Mouse (Mus musculus): Measurements from ENCODE around the gene Yrdc.

The Yrdc gene

GRCm38 (mm10) chr4:124811347-124811975 is 39.0 kb upstream of the Yrdc start:
- H3K4me3 ChIP-seq (replicated peaks; ENCODE audit: low read length) = no peak overlapping the region
- H3K27me3 ChIP-seq (ENCODE audit: insufficient read depth, low read length) = no peaks in the 10 kb centered on the region
- peaks cover 76% of the 10 kb centered on the region for H3K4me1 ChIP-seq (replicated peaks; ENCODE audit: low read depth, low read length)
- H3K36me3 ChIP-seq (ENCODE audit: insufficient read depth, low read length) = peaks cover 75% of the 10 kb centered on the region
- no peak for TF ChIP-seq POU5F1 (IDR thresholded peaks at IDR 0.05; ENCODE audit: borderline replicate concordance, low read length)
- no peak for TF ChIP-seq NANOG (IDR thresholded peaks at IDR 0.05; ENCODE audit: borderline replicate concordance, low read length)
- H3K9me3 ChIP-seq (ENCODE audit: low read length) = no peaks in the 10 kb centered on the region

DNA sequence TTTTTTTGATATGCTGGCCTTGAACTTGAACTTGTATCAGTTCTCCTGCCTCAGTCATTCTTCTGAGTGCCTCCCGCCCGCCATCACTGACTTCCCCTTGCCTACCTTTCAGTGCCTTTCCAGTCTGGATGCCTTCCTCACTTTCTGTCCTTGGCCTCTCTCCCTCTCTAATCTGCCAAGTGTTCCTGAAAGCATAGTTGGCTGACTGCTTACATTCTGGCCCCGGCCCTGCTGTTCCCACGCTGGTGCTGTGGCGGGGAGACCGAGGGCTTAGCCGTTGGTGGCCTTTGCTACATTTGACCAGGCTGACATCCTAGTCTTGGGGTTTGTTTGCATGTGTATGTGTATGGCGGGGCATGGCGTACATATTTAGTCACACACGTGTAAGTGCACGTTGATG is 34.6 kb upstream of the Yrdc start:
- no peak for TF ChIP-seq CTCF (conservative IDR thresholded peaks at IDR 0.05; ENCODE audit: low read length)
- TF ChIP-seq NANOG (IDR thresholded peaks at IDR 0.05; ENCODE audit: borderline replicate concordance, low read length) = no peak
- TF ChIP-seq POU5F1 (IDR thresholded peaks at IDR 0.05; ENCODE audit: borderline replicate concordance, low read length) = no peak
- H3K9me3 ChIP-seq (ENCODE audit: low read length) = no peaks in the 10 kb centered on the region
- peaks cover 71% of the 10 kb centered on the region for H3K4me1 ChIP-seq (replicated peaks; ENCODE audit: low read depth, low read length)
- no peaks in the 10 kb centered on the region for H3K27me3 ChIP-seq (ENCODE audit: insufficient read depth, low read length)
- H3K4me3 ChIP-seq (replicated peaks; ENCODE audit: low read length) = peak overlapping the region; percentile 43
- H3K36me3 ChIP-seq (ENCODE audit: insufficient read depth, low read length) = peaks cover 62% of the 10 kb centered on the region

DNA sequence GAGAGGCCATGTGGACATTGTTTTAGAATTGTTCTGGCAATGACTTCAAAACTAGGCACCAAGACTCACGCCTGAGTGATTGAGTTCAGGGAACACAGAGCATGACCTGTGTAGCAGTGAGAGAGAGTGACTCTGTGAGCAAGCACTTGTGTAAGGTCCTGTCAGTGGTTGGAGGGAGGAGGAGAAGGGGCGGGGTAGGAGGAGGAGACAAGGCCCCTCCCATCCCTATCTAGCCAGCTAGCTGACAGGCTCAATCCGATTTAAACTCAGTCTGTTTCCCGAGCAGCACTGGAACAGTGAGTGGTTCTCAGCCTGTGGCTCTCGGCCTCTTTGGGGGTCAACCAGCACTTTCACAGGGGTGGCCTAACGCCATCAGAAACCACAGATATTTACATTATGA is 32.7 kb upstream of the Yrdc start:
- 0 out of 2 replicates have a peak overlapping the region, but pooled peaks have one; percentile 32 for H3K4me3 ChIP-seq (replicated peaks; ENCODE audit: low read length)
- peaks cover 64% of the 10 kb centered on the region for H3K4me1 ChIP-seq (replicated peaks; ENCODE audit: low read depth, low read length)
- TF ChIP-seq NANOG (IDR thresholded peaks at IDR 0.05; ENCODE audit: borderline replicate concordance, low read length) = no peak
- no peaks in the 10 kb centered on the region for H3K9me3 ChIP-seq (ENCODE audit: low read length)
- H3K36me3 ChIP-seq (ENCODE audit: insufficient read depth, low read length) = peaks cover 66% of the 10 kb centered on the region
- no peaks in the 10 kb centered on the region for H3K27me3 ChIP-seq (ENCODE audit: insufficient read depth, low read length)

GRCm38 (mm10) chr4:124818832-124819231 is 31.6 kb upstream of the Yrdc start:
- Histone ChIP-seq H3K4me1 (replicated peaks; ENCODE audit: low read depth, low read length) (peaks cover 65% of the 10 kb centered on the region), H3K4me3 (replicated peaks; ENCODE audit: low read length) (no peak overlapping the region), H3K9me3 (ENCODE audit: low read length) (no peaks in the 10 kb centered on the region), H3K27me3 (ENCODE audit: insufficient read depth, low read length) (no peaks in the 10 kb centered on the region), H3K36me3 (ENCODE audit: insufficient read depth, low read length) (peaks cover 66% of the 10 kb centered on the region)
- TF ChIP-seq POU5F1 (IDR thresholded peaks at IDR 0.05; ENCODE audit: borderline replicate concordance, low read length) = no peak
- no peak for TF ChIP-seq NANOG (IDR thresholded peaks at IDR 0.05; ENCODE audit: borderline replicate concordance, low read length)
- TF ChIP-seq CTCF (conservative IDR thresholded peaks at IDR 0.05; ENCODE audit: low read length) = no peak

- H3K9me3 ChIP-seq (ENCODE audit: low read length) = no peaks in the 10 kb centered on the region
- H3K4me3 ChIP-seq (replicated peaks; ENCODE audit: low read length) = peak overlapping the region; percentile 68
- H3K36me3 ChIP-seq (ENCODE audit: insufficient read depth, low read length) = peaks cover 66% of the 10 kb centered on the region
- no peaks in the 10 kb centered on the region for H3K27me3 ChIP-seq (ENCODE audit: insufficient read depth, low read length)
- peak; percentile 65 for TF ChIP-seq NANOG (IDR thresholded peaks at IDR 0.05; ENCODE audit: borderline replicate concordance, low read length)
- TF ChIP-seq CTCF (conservative IDR thresholded peaks at IDR 0.05; ENCODE audit: low read length) = no peak
- TF ChIP-seq POU5F1 (IDR thresholded peaks at IDR 0.05; ENCODE audit: borderline replicate concordance, low read length) = no peak
- H3K4me1 ChIP-seq (replicated peaks; ENCODE audit: low read depth, low read length) = peaks cover 64% of the 10 kb centered on the region
Measured at GRCm38 (mm10) chr4:124824967-124825366, 25.5 kb upstream of the Yrdc start.

- Histone ChIP-seq H3K4me1 (replicated peaks; ENCODE audit: low read depth, low read length) (peaks cover 63% of the 10 kb centered on the region), H3K36me3 (ENCODE audit: insufficient read depth, low read length) (peaks cover 65% of the 10 kb centered on the region), H3K27me3 (ENCODE audit: insufficient read depth, low read length) (no peaks in the 10 kb centered on the region), H3K9me3 (ENCODE audit: low read length) (no peaks in the 10 kb centered on the region), H3K4me3 (replicated peaks; ENCODE audit: low read length) (peak overlapping the region; percentile 68)
- TF ChIP-seq NANOG (IDR thresholded peaks at IDR 0.05; ENCODE audit: borderline replicate concordance, low read length) (no peak), POU5F1 (IDR thresholded peaks at IDR 0.05; ENCODE audit: borderline replicate concordance, low read length) (no peak), CTCF (conservative IDR thresholded peaks at IDR 0.05; ENCODE audit: low read length) (no peak)
Measured at GRCm38 (mm10) chr4:124825371-124825965, 25.0 kb upstream of the Yrdc start.

DNA sequence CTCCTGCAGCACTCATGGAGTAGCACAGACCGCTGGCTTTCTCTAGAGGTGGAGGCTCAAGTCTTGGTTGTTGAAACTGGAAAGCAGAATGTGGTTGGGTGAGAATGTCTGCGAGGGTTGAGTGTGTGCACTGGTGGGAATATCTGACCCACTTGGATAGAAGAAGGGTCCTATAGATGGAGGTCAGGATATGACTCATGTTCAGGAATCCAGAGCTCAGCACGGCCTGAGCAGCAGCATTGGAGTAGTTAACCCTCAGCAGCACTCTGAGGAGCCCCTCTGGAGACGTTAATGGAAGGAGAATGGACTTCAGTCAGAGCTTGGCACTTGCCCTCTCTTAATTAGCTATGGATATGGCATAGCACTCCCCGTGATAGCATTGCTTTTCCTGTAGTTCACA is 20.8 kb upstream of the Yrdc start:
- peaks cover 78% of the 10 kb centered on the region for H3K4me1 ChIP-seq (replicated peaks; ENCODE audit: low read depth, low read length)
- no peak for TF ChIP-seq CTCF (conservative IDR thresholded peaks at IDR 0.05; ENCODE audit: low read length)
- no peak for TF ChIP-seq POU5F1 (IDR thresholded peaks at IDR 0.05; ENCODE audit: borderline replicate concordance, low read length)
- TF ChIP-seq NANOG (IDR thresholded peaks at IDR 0.05; ENCODE audit: borderline replicate concordance, low read length) = no peak
- H3K27me3 ChIP-seq (ENCODE audit: insufficient read depth, low read length) = no peaks in the 10 kb centered on the region
- no peaks in the 10 kb centered on the region for H3K9me3 ChIP-seq (ENCODE audit: low read length)
- H3K4me3 ChIP-seq (replicated peaks; ENCODE audit: low read length) = no peak overlapping the region
- H3K36me3 ChIP-seq (ENCODE audit: insufficient read depth, low read length) = peaks cover 38% of the 10 kb centered on the region

- TF ChIP-seq POU5F1 (IDR thresholded peaks at IDR 0.05; ENCODE audit: borderline replicate concordance, low read length) (no peak), CTCF (conservative IDR thresholded peaks at IDR 0.05; ENCODE audit: low read length) (no peak), NANOG (IDR thresholded peaks at IDR 0.05; ENCODE audit: borderline replicate concordance, low read length) (no peak)
- Histone ChIP-seq H3K36me3 (ENCODE audit: insufficient read depth, low read length) (peaks cover 53% of the 10 kb centered on the region), H3K27me3 (ENCODE audit: insufficient read depth, low read length) (no peaks in the 10 kb centered on the region)
Measured at GRCm38 (mm10) chr4:124832796-124833195, 17.7 kb upstream of the Yrdc start.

More at GRCm38 (mm10) chr4:124832796-124833195, 17.7 kb upstream of the Yrdc start:
- Histone ChIP-seq H3K4me1 (replicated peaks; ENCODE audit: low read depth, low read length) (peaks cover 57% of the 10 kb centered on the region), H3K9me3 (ENCODE audit: low read length) (no peaks in the 10 kb centered on the region), H3K4me3 (replicated peaks; ENCODE audit: low read length) (no peak overlapping the region)
